Mouse (Mus musculus): Measurements from ENCODE around the gene Six2.

Gene Six2

DNA sequence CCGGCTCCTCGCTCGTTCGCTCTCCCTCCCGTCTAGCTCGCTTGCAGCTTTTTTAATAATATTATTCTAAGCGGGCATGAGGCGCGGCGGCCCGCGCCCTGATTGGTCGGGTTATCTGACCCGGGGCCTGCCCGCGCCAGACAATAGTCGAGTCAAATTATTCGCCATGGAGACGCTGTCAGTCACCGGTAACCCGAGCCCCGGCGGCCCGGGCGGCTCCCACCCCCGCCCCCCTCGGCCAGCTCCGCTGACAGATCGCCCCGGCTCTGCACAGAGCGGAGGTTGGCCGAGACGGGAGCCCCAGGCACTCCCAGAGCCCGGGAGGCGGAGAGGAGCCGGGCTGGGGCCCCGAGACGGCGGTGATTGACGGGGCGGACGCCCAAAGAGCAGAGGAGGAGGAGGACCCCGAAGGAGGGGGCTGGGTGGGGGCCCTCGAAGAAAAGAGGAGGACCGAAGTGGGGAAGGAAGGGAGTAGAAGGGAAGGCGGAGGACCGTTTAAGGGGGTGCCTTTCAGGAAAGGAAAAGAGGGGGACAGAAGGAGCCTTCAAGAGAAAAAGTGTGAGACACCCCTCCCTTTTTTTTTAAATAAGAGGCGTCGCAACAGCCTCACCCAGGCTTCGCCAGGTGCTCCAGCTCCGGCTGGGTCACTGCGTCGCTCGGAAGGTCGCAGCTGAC is at the start of gene Six2:
Gene Six2 (minus strand): TSS at position 39 of the 675 bp plus-strand sequence.
- peak; percentile 66 to 79 for DNase-seq

DNA sequence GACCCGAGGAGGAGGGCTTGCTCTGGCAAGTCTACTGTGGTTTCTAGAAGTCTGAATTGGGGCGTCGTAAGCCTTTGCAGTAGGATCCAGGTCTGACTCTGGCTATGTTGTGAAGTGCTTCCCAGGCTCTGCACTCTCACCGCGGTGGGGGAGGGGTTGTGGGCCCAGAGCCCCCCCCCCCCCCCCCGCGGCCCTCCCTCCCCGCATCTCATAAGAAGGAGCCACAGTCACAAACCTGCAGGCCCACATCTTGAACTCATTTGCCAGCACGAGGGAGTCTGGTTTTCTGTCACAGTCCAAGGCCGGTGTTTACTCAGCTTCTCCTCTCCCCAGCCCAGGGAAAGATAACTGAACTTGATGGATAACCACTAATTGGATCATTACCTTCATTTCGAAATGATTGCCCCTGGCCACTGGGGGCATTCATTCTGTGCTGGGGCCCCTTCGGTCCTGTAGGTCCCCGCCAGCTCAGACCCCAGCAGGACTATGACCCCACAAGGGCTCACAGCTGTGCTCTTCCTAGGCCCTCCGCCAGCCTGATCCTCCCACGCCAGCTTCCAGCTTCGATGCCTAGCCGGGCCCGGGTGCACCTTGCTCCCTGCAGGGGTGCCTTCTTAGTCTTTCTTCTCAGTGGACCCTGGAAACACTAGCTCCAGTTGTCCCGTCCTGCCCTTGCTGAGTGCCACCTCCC is 49.2 kb upstream of the Six2 start:
- peak; percentile 35 to 57 for DNase-seq

DNA sequence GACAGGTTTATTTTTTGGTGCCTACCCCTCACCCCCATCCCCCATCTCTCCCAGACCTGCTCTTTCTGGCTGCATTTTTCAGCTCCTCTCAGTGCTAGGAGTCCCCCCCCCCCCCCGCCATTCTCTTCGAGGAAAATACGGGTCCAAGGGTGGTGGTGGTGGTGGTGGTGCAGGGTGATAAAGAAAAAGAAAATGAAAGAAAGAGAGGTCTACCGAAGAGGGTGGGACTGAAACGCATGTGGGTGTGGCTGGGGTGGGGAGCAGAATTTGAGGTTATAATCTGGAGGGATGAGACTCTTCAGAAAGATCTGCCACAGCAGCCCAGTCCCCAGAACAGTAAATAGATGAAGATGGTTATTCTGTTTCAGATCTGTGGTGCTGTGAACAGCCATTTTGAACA is 43.3 kb upstream of the Six2 start:
- DNase-seq = no peak

DNA sequence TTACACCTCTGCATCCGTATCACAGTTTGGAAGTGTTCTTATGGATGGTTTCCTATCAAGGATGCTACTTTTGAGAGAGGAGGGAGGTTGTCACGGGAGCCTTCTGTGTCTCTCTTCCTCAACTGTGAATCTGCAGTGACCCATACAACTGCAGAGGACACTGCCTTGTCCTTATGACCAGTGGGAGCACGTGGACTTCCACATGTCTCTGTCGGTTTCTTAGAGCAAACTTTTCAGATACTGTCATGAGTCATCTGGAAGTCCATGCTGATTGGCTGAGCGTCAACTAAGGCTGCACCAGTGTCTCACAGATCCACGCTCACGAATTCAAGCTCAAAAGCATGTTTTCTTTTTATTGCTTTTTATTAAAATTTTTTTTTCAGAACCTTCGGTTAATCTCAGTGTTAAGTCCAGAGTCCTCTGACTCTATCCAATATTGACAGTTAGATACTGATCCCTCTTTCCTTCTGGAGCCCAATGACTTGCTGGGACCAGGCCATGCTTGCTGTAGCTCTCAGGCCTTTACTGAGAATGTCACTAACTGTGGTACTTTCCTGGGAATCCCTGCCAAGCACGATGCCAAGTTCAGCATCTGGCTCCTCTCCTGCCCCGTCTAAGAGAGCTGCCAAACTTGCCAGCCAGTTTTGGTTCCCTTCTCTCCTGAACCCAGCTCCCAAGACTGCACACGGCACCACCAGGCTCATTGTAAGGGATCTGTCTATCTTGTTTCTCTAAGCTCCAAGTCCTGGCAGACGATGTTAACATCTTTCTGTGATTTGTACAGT is 42.3 kb upstream of the Six2 start:
- no peak for DNase-seq

DNA sequence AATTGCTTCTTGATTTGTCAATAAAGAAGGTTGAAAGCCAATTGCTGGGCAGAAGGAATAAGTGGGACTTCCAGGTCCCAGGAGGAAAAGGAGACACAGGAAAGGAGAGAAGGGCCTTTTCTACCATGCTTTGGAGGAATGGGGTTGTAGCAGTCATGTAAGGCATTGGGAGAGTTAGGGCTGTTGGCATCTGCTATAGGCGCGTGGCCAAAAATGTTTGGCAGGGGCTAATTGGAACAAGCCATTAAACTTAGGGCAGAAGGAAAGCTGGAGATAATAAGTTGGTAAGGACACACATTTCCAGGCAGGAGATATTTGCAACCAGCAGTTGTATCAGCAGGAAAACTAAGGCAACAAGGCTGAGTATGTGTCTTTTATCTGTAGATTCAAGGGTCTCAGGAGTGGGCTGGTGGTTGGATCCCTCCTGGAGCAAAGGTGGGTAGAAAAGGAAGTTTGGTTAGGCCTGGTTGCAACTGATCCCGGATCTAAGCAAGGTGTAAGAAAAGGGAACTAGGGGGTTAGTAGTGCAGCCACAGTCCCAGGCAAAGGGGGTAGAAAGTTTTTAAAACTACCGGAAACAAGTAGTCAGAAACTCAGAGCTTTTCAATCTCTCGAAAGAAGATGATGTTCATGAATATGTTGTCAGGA is 40.1 kb upstream of the Six2 start:
- no peak for DNase-seq

DNA sequence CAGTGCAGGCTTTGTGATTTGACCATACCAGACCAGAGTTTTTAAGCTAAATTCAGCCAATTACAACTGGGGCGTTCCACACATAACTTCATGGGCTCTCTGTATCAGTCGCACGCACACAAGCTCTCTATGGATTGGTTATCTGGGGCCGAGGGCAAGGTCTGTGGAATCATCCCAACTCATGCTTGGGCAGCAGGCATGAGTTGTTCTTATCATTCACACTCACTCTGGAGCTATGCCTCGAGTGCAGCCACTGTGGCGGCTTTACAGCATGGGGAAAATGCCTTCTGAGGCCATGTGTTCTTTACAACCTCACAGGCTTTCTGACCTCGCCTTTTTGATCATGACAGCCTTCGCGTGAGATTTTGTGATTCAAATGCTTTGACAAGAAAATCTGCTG is 37.9 kb upstream of the Six2 start:
- DNase-seq = no peak

DNA sequence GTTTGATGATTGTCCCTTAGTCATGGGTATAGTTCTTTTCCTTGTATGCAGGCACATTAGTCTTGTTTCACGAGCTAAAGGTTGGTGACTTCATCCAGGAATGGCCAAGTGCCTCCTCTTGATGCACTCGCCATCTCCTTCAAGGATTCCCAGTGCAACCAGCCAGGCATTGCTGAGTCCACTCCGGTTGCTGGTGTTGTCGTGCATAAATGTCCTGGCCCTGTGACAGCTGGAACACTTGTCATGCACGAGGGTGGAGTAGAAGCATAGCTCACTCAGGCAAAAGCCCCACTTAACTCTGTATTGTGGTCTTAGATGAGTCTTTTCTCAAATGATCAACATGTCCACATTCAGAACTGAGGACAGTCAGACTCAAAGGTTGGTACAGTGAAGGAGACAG is 35.1 kb upstream of the Six2 start:
- no peak for DNase-seq

DNA sequence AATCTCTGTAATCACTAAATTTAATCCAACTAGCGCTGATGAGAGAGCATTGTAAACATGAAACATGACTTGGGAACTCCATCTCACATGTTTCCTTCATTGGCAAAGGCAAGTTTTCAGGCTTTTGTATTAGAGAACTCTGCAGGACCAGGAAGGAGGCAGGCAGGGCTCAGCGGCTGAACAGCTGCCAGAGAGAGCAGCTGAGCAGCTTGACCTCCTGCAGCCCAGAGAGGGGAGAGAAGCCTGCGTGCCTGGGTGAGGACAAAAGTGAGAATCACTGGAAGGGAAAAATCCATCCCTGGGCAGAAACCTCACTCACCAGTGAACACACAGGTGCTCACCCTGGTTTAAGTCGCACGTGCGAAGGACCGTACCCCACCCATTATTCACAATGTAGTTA is 29.2 kb upstream of the Six2 start:
- DNase-seq = peak; percentile 28 to 33

DNA sequence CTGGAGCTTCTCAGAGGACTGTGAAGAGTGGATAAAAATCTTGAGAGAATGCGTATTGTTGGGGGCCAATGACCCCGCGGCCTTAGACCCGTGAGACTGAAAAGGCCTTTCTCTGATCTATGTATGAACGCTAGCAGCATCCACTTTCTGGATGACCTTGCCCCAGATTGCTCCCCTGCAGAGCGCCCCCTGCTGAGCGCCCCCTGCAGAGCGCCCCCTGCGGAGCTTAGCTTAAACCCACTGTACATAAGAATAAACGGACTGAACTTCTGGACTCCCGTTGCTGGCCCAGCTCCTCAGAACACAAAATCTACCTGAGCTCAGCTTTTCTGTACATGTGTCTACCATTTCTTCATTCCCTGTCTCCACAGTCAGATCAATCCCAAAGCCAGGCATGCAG is 27.7 kb upstream of the Six2 start:
- no peak for DNase-seq

DNA sequence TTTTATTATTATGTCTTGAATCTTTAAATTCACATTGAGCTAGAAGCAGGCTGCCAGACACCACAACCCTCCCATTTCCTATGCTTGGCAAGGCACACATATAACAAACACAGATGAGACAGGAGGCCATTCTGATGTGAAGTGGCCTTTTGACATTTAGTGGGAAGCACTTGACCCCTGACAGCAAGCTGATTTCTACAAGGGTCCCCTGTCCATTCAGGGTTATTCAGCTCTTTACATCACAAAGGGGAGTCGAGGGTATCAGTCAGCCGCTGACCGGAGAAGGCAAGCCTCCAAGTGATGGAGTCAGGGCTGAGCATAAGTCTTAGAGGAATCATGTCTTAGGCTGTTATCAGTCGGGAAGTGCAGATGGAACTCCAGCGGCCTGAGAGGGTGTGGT is 26.3 kb upstream of the Six2 start:
- no peak for DNase-seq

DNA sequence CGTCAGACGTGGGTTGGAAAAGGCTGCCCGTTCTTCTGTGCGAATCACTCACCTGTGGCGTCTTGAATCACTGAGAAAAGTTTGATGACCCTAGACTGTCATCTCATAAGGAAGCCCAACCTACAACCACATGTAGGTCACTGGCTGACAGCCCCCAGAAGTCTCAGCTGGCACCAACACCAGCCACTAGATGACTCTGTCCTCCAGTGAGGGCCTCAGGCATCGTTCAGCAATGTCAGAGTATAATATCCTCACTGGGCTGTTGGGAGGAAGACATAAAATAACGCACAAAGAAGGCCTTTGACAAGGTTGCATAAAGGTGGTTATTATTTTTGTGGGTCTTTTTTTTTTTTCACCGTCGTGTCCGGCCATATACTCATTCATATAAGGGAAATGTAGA is 24.8 kb upstream of the Six2 start:
- peak in 1 of 2 experiments; percentile 6 for DNase-seq

DNA sequence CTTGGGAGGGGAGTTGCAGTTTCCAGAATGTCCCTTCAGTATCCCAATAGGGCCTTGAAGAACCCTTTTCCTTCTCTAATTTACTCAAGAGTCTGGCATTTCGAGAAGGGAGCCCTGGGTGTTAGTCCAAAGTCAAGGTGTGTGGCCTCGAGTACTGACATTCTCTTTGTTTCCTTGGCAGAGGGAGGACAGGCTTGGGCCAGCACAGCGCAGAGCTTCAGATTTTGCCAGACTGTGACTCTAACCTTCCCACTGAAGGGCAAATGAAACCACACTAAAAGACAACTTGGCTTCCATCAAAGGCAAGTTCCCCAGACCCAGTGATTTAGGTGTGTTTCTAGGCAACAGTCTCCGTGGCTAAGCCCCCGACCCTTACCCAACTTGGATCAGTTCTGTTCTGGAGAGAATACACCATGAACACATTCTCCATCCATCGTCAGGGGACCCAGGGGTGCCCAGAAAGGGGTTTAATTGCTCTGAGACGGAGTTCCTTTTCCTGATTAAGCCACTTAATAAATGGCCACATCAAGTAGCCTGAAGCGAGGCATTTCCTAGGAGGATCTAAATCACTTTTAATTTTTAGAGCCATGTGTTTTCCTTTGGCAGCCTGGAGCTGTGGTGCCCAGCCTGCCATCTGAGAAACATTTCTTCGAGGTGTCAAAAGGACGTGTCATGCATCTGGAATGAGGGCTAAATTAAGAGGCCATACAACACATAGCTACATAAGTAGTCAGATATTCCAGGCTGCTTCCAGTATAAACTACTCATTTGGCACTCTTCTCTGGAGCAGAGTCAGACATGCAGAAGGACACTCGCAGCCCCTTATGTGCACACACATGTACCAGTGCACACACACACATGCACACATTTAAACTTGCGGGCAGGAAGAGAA is 16.5 kb upstream of the Six2 start:
- DNase-seq = no peak

DNA sequence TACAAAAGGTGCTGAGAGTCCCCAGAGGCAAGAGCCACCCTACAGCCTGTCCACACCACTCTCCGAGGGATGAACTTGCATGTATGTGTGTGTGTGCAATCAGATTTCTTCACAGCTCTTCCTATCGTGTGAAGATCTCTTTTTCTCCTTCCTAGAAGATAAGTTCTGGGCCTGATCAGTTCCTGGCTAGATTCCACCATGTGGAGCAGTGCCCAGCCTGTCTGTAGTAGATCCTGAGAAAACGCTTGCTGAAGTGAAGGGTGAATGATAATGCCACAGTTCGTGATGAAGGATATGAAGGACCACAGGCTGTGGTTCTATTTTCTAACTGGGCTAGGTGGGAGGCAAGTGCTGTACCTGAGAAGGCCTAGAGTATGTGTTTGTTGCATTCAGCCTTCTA is 12.0 kb upstream of the Six2 start:
- DNase-seq = no peak

DNA sequence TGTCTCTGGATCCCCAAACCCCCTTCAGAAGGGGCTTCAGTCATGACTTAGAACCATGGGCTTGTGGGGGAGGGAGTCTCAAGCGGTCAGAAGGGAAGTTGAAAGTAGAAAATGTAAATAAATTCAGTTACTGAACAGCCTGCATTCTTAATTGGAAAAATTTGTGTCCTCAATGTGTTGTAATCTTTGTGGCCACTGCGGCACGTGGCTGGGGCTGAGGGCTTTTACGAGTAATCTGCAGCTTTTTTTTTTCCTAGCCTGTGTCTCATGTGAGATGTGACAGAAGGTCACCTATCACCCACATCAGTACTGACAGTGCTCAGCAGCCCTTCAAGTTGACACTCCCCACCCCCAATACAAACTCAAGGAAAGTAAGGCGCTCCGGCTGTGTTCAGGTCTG is 10.6 kb upstream of the Six2 start:
- DNase-seq = no peak

DNA sequence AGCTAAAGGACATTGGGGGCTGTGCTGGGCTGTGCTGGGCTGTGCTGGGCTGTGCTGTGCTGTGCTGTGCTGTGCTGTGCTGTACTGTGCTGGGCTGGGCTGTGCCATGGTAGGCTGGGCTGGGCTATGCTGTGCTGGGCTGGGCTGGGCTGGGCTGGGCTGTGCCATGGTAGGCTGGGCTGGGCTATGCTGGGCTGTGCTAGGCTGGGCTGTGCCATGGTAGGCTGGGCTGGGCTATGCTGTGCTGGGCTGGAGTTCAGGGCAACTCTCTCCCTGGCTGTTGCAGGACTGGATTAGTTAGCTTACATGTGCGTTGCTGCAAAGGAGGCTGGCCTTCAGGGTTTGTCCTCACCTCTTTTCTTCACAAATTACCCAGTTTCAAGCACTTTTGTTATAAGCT is 9.9 kb upstream of the Six2 start:
- DNase-seq = no peak

DNA sequence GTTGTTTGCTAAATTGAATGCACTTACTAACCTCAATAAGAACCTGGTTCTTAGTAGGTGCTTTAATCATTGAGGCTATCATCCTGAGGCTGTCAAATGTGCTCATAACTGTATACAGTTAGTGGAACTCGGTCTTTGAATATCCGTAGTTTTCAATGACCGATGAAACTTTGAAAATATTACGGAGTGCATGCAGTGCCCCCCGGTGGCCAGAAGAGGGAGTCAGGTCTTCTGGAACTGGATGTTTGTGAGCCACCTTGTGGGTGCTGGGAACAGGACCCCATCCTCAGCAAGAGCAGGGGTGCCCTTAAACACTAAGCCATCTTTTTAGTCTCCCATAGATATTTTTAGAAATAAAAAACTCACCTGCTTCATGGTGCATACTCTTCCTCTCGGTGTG is 6.4 kb upstream of the Six2 start:
- no peak for DNase-seq

DNA sequence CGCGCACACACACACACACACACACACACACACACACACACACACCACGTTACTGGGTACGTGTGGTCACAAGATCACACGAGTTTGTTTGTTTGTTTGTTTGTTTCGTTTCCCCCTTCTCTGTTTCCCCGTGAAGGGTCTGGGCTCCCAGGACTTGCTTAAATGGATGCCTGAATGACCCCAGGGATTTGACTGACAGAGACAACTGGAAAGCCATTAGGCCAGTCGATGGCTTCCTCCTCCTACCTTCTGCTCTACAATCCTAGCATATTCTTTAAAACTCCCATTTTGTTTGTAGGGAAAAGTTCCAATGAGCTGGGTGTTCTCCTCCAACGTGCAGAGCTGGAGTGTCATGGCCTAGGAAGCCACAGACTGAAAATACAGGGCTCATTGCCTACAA is 5.0 kb upstream of the Six2 start:
- no peak for DNase-seq

DNA sequence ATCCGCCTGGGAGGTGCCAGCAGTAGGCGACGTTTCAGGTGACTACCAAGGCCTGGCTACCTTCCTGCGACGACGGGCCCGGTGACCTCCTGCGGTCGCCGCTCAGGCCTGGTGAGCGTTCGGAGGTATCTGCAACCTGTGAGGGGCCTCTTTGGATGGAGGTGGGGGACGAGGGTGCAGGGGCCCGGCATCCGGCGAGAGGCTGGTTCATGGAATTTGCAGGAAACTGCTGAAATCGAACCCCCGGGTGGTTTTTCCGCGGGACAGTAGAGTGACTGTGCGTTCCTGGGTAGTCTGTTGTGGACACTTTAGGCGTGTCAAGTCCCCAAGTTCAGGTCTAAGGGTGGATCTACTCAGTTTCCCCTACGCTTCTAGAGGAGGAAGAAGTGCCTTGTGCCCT is 4.5 kb upstream of the Six2 start:
- DNase-seq = peak in 1 of 2 experiments; percentile 33

DNA sequence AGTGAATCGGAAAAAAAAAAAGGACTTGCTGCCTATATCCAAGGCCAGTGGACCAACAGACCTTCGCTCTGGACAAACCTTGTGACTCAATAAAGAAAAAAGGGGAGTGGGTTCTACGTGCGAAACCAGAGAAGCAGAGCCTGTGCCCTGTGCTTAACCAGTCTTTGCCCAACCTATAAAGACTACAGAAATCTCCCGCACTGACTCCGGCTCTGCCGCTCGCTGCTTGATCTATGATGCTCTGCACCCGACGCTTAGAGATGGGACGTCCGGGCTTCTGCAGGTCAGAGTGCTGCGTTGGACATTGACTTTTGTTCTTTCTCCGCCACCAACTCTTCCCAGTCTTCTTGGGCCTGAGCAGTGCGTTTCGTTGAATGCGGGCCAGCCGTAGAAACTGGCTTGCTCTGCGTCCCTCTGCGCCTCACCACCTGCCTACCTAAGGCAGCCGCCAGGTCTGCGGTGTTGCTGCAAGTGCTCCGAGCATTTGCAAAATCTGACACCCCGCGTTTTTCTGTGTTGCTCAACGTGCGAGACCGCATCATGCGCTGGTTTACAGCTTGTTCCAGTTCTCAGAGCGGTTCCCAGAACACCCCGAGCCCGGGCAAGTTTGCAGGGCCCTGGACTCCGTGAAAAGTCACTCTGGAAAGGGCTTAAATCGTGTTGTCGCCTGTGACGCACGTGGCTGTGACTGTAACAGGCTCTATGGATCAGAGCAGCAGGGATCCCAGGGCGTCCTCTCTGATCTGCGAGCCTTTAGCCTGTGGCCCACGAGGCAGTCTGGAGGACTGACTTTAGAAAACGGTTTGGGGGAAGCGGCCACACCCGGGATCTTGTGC is 3.8 kb upstream of the Six2 start:
- DNase-seq = peak; percentile 41 to 65

DNA sequence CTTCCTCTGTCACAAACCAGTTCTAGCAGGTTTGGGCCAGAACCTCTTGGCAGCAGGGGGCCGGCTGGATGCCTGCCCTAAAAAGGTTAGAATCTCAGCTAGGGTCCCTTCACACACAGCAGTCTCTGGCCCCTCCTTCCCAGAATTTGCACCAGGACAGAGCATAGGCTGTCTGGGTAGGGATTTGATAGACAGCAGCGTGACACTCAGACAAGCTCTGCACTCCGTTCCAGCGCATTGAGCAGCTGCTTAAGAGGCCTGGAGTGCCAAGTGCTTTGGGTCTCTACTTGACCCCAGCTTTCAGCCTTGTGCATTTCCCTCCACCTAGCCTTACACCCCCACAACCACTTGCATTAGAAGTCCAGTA is 2.9 kb upstream of the Six2 start:
- DNase-seq = peak in 1 of 2 experiments; percentile 12

DNA sequence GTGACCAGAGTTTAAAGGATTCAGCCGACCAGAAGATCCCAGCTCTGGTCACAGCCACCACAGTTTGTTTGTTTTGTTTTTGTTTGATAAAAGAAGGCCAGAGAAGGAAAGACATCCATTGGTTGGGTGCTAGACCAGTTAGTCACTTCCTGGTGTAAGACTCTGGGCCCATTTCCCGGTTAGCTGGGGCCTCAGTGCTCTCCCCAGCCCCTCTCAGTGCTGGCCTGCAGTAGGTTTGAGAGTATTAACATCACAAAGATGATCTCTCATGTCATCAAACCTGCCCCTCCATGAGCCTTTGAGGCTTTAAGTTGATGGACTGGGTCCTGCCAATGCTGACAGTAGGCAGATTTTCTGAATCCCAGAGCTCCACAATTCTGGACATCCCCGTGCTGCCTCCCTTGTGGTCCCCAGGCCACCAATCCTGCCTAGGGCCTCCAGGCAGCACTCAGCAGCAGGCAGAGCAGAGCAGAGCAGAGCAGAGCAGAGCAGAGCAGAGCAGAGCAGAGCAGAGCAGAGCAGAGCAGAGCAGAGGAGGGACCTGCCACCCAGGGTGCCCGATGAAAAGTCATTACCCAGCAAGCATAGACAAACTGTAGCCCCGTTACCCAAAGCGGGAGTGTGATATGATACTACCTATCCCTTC is 2.4 kb upstream of the Six2 start:
- peak in 1 of 2 experiments; percentile 19 for DNase-seq

Measured in kidney, postnatal 4 days (tissue).